Mouse (Mus musculus) brain, embryonic 14.5 days (tissue): ENCODE measurements at regions not wholly inside any gene's neighbourhood (a gene's known extent, or its start where the extent isn't known, plus 50 kb on each side); places are given as distances from the start of the nearest gene placed in this dataset.

ENCODE experiments used
- CTCF ChIP-seq: fragments of 200-500 bp; IDR thresholded peaks from 2 replicates; pipeline ENCODE4 v1.5.1; 2012; ENCODE audit warnings: inconsistent platforms, mild to moderate bottlenecking, moderate library complexity, borderline replicate concordance; ENCODE audit not compliant: insufficient read depth, insufficient read length; ENCODE audit errors: extremely low read depth
- POLR2A ChIP-seq: fragments of 200-500 bp; IDR thresholded peaks from 2 replicates; pipeline ENCODE4 v1.6.1; 2012; ENCODE audit warnings: mild to moderate bottlenecking, inconsistent platforms, borderline replicate concordance; ENCODE audit not compliant: poor library complexity, insufficient read depth, insufficient read length, severe bottlenecking; ENCODE audit errors: extremely low read depth

DNA sequence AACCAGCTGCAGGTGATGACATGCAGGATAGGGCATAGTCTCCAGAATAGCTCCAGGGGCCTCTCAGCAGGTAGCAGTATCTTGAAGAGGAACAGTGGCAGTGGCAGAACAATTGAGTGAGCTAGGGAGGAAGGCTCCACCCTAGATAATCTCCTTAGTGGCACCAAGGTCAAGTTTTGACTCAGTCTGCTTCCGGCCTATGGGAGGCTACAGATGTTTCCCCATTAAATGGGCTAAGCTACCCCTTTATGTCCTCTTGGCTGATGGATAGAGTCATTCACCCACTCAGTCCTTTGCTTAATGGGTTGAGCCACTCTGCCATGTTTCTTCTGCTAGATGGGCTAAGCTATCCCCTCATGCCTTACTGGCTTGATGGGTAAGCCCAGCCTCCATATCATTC lies 395.1 kb downstream of the Epha3 start:
- TF ChIP-seq CTCF (no peak), POLR2A (no peak)
